Mouse (Mus musculus) frontal cortex, postnatal 14 days (tissue): Measurements from ENCODE around the gene V1rd19.
"Not testable (repeated sequence)": the region's sequence is repeated elsewhere in the genome, so short reads cannot be mapped to it uniquely, and the experiment has no call there.

Experiments used
- DNase-seq, 2 experiments: peaks; one replicate each; pipeline ENCODE4 v3.0.0; 2022; ENCODE audit warnings: low spot score in 2 of 2

The V1rd19 gene

DNA sequence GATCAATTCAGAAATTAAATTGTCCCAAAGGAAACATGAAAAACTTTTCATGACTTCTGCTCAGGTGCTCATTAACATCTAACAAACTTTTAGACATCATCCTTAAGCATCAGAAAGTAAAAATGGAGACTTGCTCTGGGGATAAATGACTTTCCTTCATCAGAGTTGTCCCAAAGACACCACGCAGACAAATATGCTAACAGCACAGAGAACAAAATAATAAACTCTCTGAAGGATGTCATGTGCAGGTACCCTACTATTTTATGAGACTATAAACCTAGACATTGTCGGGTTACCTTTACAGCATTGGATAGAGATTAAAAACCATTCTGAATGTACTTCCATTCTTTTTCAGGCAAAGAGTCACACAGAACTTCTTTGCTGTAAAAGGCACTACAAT, at the start of gene V1rd19:
Gene V1rd19, plus strand, starts transcription at position 301 of the 400 bp plus-strand sequence.
- no peak for DNase-seq

DNA sequence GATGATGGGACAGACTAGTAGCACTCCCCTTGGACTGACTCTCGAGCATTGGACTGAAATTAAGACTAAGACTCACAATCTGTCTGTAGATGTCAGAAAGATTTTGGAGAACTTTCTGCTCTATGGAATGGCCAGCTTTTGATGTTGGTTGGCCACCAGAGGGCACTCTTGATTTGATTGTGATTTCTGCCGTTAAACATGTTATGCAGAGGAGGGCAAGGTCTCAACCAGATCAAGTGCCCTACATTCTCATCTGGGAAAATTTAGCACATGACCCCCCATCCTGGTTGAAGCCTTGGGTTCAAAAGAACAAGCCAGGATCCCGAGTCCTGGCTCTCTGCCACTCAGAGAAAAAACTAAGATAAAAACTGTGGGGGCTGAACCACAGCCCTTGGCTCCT, 33.4 kb upstream of the V1rd19 start:
- DNase-seq = peak in 1 of 2 experiments; percentile 3

DNA sequence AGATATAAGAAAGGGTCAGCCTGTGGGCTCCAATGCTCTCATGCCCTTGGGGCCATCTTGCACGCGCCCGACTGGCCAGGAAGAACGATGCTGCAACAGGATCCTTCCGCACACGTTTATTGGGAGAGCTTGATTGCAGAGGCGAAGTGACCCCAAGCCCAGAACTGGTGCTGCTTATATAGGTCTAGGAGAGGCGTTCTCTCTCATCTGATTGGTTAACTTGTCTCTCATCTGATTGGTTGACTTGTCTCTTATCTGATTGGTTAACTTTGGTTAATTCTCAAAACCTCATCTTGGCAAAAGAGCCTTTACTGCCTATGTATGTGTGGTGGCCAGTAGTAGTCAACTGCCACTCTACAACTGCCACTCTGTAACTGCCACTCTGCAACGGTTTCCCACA, 27.2 kb upstream of the V1rd19 start, which contains the start of gene Vmn1r181:
Gene Vmn1r181, plus strand, starts transcription at position 301 of the 400 bp plus-strand sequence.
- not testable (repeated sequence) for DNase-seq

DNA sequence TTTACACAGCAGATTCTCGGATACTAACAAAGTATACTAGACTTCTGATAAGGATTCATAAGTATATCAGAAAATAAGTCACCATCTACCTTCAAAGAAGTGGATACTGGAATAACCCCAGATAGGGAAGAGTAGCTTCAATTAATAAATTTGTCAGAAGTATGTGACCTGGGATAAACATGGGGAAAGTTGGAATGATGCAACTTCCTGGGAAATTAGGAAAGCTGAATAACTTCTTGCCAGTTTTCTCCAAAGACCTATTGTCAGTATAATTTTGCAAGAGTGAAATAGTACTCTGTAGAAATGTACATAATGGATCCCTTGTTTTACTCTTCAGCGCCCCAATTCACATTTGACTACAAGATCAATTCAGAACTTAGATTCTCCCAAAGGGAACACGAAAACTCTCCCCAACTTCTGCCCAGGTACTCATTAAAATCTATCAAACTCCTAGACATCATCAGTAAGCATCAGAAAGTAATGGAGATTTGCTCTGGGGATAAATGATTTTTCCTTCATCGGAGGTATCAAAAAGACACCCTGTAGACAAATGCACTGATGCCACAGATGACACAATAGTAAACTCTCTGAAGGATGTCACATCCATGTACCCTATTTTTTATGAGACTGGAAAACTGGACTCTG, 51.3 kb downstream of the V1rd19 start, which contains the start of gene Vmn1r183:
Gene Vmn1r183, plus strand, starts transcription at position 595 of the 645 bp plus-strand sequence.
- DNase-seq = no peak
